Mouse (Mus musculus): ENCODE measurements around the gene Ms4a10.

DNA sequence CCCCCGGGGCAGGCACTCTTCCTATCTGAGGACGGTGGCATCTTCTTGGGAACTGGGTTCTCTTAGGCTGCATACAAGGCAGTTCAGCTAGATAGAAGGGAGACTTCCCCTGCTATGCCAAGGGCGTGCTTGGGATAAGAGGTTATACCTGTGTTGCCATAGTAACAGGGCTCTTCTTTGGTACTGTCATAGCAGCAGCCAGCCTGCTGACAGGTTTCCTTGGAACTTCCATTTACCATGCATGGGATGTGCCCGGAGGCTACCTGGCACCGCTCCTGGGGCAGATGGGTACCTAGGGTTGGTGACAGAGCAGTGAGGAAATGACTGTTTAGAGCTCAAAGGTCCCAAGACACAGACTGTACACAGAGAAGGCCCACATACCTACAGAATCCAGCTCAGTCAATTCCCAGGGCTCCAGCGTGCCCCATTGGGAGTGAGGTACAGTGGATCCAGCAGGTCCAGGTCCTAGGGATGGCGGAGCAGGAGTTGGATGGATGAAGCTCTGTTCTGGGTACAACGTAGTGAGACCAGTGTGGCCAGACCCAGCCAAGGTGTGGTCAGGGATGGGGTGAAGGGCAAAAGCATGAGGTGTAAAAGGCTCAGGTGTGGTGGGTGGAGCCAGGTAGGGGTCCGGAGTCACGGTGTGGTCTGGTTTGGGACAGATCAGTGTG lies 56.0 kb downstream of the Ms4a10 start:
- TF ChIP-seq POLR2A (IDR thresholded peaks at IDR 0.05; ENCODE audit: control insufficient read depth in 1 of 2, insufficient read depth in 1 of 2, low read depth in 1 of 2, low read length in 2 of 2, poor library complexity in 1 of 2) (no peak), HCFC1 (IDR thresholded peaks at IDR 0.05; ENCODE audit: low read depth, low read length) (no peak), ZC3H11A (IDR thresholded peaks at IDR 0.05; ENCODE audit: low read depth, low read length) (no peak), CTCF (IDR thresholded peaks at IDR 0.05 in 2 of 3, conservative IDR thresholded peaks at IDR 0.05 in 1 of 3; ENCODE audit: control insufficient read depth in 1 of 3, insufficient read depth in 1 of 3, low read depth in 2 of 3, low read length in 3 of 3, poor library complexity in 1 of 3, severe bottlenecking in 1 of 3) (no peak), TBP (IDR thresholded peaks at IDR 0.05; ENCODE audit: low read depth, low read length) (no peak)
